Mouse (Mus musculus) hindbrain, embryonic 16.5 days (tissue): ENCODE results near the gene Plekha7. TPM values are rescaled to one million over a fixed set of nuclear protein-coding genes. Genes with fewer than 3 reads are reported as not detected.
A peak's percentile ranks its signal among the peaks of the same experiment; 100 is the strongest.

Source experiments
- ATAC-seq: fragments of 200-750 bp; cut with Nextera tagmentation; 2 replicates; pipeline ENCODE4 v1.8.0; 2017; ENCODE audit warnings: moderate TSS enrichment, moderate library complexity
- H3K27ac ChIP-seq: fragments of 300-500 bp; sonication (generic); 2 replicates; pipeline ENCODE4 v1.5.1; 2014; ENCODE audit warnings: low read depth, mild to moderate bottlenecking, control low read depth, low read length, moderate library complexity
- H3K27me3 ChIP-seq: fragments of 300-500 bp; sonication (generic); replicated peaks from 2 replicates; pipeline ENCODE4 v1.6.1; 2014; ENCODE audit warnings: low read length; ENCODE audit not compliant: control insufficient read depth, insufficient read depth
- H3K36me3 ChIP-seq: fragments of 300-500 bp; sonication (generic); 2 replicates; pipeline ENCODE4 v1.6.1; 2014; ENCODE audit warnings: mild to moderate bottlenecking, low read length, moderate library complexity, mixed read lengths; ENCODE audit not compliant: control insufficient read depth, insufficient read depth
- H3K4me1 ChIP-seq: fragments of 300-500 bp; sonication (generic); 2 replicates; pipeline ENCODE4 v1.6.1; 2014; ENCODE audit warnings: low read depth, low read length; ENCODE audit not compliant: control insufficient read depth, insufficient read depth
- H3K4me2 ChIP-seq: fragments of 300-500 bp; sonication (generic); 2 replicates; pipeline ENCODE4 v1.6.1; 2014; ENCODE audit warnings: mild to moderate bottlenecking, low read length, control low read depth, moderate library complexity
- H3K4me3 ChIP-seq: fragments of 300-500 bp; sonication (generic); 2 replicates; pipeline ENCODE4 v1.5.1; 2014; ENCODE audit warnings: mild to moderate bottlenecking, low read length, control low read depth, moderate library complexity
- H3K9ac ChIP-seq: fragments of 300-500 bp; sonication (generic); 2 replicates; pipeline ENCODE4 v1.6.1; 2014; ENCODE audit warnings: low read depth, mild to moderate bottlenecking, control low read depth, low read length, moderate library complexity
- H3K9me3 ChIP-seq: fragments of 300-500 bp; sonication (generic); 2 replicates; pipeline ENCODE4 v1.6.1; 2014; ENCODE audit warnings: mild to moderate bottlenecking, low read length, moderate library complexity; ENCODE audit not compliant: control insufficient read depth
- WGBS: fragments of 180-500 bp; shearing (Covaris S2); extraction: QIAGEN DNeasy Blood & Tissue Kit; methylation state at CpG from one replicate; pipeline ENCODE4 v1.1.7; 2014; 5-methylcytosine and 5-hydroxymethylcytosine counted together
- polyA plus RNA-seq: library from polyadenylated mRNA; unstranded; fragments of >200 nt; fragmentation: Nextera tagmentation; extraction: Ambion mirVana; gene quantifications from 2 replicates; pipeline ENCODE4 v1.2.1, GENCODE M21; 2015

The Plekha7 gene
- polyA plus RNA-seq, 1 experiment from 2014 or later: 8.5 TPM

- 92% methylated on average over 5 of the region's 5 CpGs for WGBS
- ATAC-seq: no peak
- Histone ChIP-seq H3K9me3 (no peaks in the 10 kb centered on the region), H3K4me1 (peaks cover 5% of the 10 kb centered on the region), H3K4me3 (no peak overlapping the region), H3K36me3 (peaks cover 21% of the 10 kb centered on the region; the same call in 1 of the 2 replicates), H3K4me2 (no peak overlapping the region), H3K9ac (no peak overlapping the region), H3K27ac (no peak overlapping the region), H3K27me3 (no peaks in the 10 kb centered on the region)
These were observed 19.7 kb upstream of the Plekha7 start for GRCm38 (mm10) chr7:116327901-116328300.

GRCm38 (mm10) chr7:116323331-116323964 is 15.3 kb upstream of the Plekha7 start:
- Histone ChIP-seq H3K4me2 (no peak overlapping the region), H3K27ac (no peak overlapping the region), H3K4me1 (no peaks in the 10 kb centered on the region), H3K27me3 (no peaks in the 10 kb centered on the region), H3K36me3 (0 out of 2 replicates have a peak, but pooled peaks cover 2% of the 10 kb centered on the region), H3K9ac (no peak overlapping the region), H3K9me3 (no peaks in the 10 kb centered on the region), H3K4me3 (no peak overlapping the region)
- WGBS: 34% methylated on average over 10 of the region's 10 CpGs
- peak; percentile 81 for ATAC-seq

DNA sequence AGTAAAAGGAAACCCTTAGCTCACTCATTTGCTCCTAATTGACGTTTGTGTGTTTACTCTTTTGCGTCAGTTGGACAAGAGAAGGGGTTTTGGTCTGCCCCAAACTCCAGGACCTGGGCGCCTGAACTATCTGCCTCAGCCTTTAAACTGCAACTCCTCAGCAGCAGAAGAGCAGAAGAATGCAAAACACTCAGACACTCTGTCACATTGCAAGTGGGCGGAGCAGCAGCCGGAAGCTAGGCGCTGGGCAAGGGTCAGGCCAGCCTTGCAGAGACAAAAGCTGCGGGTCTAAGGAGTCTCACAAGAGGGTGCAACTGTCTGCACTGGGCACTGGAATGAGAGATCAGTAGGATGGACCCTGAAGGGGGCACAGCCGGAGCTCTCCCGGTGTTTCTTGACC is 1.3 kb upstream of the Plekha7 start:
- no peak overlapping the region; the same call in 1 of the 2 replicates for H3K4me2 ChIP-seq
- H3K9me3 ChIP-seq: no peaks in the 10 kb centered on the region
- no peaks in the 10 kb centered on the region for H3K36me3 ChIP-seq
- ATAC-seq: no peak
- H3K9ac ChIP-seq: no peak overlapping the region
- H3K27me3 ChIP-seq: peaks cover 3% of the 10 kb centered on the region; the same call in 1 of the 2 replicates
- peaks cover 17% of the 10 kb centered on the region for H3K4me1 ChIP-seq
- WGBS: 14% methylated on average over 9 of the region's 9 CpGs
- no peak overlapping the region for H3K4me3 ChIP-seq
- H3K27ac ChIP-seq: no peak overlapping the region

DNA sequence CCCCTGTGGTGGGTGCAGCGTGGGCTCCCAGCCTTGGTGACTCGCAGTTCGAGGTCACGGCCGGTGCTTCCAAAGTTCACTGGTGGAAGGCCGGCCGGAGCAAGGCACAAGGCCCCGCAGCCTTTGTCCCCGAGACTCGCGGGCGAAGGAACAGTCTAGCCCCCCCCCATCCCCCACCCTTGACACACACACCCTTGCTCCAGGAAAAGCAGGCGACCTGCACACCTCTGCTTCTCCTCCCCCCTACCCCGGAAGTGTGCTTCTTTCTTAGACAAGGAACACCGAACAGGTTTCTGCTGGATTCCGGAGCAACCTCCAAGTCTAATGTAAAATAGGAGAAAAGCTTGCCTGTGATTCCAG is 436 bp upstream of the Plekha7 start:
- 2% methylated on average over 16 of the region's 16 CpGs for WGBS
- H3K36me3 ChIP-seq: no peaks in the 10 kb centered on the region
- peak overlapping the region; percentile 100 for H3K4me2 ChIP-seq
- peak overlapping the region; percentile 78 for H3K4me3 ChIP-seq
- no peaks in the 10 kb centered on the region for H3K9me3 ChIP-seq
- H3K4me1 ChIP-seq: peaks cover 17% of the 10 kb centered on the region
- H3K27ac ChIP-seq: no peak overlapping the region
- H3K9ac ChIP-seq: no peak overlapping the region
- no peak for ATAC-seq
- H3K27me3 ChIP-seq: peaks cover 3% of the 10 kb centered on the region; the same call in 1 of the 2 replicates

GRCm38 (mm10) chr7:116307099-116307870 is 891 bp downstream of the Plekha7 start:
- Histone ChIP-seq H3K4me2 (peak overlapping the region; percentile 100), H3K27me3 (peaks cover 3% of the 10 kb centered on the region; the same call in 1 of the 2 replicates), H3K4me1 (peaks cover 17% of the 10 kb centered on the region), H3K9me3 (no peaks in the 10 kb centered on the region), H3K4me3 (peak overlapping the region; percentile 78), H3K36me3 (no peaks in the 10 kb centered on the region), H3K9ac (peak overlapping the region; percentile 72), H3K27ac (peak overlapping the region; percentile 61; the same call in 1 of the 2 replicates)
- peak; percentile 86 for ATAC-seq
- 1% methylated on average over 62 of the region's 63 CpGs for WGBS

DNA sequence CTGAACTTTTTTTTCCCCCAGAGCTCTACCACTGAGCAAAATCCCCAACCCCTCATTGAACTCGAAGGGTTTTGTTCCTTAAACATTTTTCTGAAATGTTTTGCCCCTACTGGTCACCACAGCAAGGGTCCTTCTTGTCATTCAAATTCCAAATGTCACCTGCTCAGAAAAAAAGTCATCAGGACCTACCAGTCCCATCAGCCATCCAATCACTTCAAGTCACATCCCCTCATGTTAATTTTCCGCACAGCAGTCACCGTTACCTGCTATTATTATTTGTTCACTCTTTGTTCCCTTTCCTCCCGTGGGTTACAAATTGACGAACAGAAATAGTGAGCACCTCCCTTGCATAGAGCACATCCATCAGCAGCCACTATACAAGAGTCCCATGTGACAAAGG is 1.6 kb downstream of the Plekha7 start:
- Histone ChIP-seq H3K36me3 (no peaks in the 10 kb centered on the region), H3K4me1 (peaks cover 17% of the 10 kb centered on the region), H3K9me3 (no peaks in the 10 kb centered on the region), H3K27ac (no peak overlapping the region), H3K4me3 (peak overlapping the region; percentile 78; the same call in 1 of the 2 replicates), H3K9ac (no peak overlapping the region), H3K27me3 (peaks cover 3% of the 10 kb centered on the region; the same call in 1 of the 2 replicates), H3K4me2 (peak overlapping the region; percentile 100)
- 4% methylated on average over 5 of the region's 5 CpGs for WGBS
- ATAC-seq: no peak

DNA sequence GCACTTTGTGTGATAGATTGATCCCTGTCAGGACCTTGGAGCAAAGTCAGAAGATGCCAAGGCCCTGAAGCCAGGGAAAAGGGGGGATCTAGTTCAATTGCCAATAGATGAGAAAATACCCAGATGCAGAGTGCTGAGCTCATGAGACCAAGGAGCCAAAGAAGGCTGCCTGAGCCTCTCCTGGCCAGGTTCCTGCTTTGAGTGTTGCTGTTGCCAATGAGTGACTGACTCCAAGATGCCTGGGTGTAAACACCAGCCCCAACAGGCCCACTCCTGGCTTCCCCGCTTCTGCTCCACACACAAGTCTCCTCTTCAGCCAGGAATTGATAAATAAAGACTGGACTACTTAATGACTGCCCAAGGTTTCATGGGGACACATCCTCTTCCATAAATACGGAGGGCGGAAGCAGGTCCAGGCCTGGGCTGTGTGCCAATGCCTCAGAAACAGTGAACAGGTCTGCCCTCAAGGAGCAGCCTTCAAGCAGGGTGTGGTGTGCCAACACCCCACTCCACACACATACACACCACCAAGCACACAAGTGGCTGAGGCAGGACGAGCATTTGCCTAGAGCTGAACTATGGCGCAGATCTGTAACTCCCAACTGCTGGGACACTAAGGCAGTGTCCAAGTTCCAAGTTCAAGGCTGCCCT is 6.4 kb downstream of the Plekha7 start:
- Histone ChIP-seq H3K36me3 (no peaks in the 10 kb centered on the region), H3K9me3 (no peaks in the 10 kb centered on the region), H3K4me3 (no peak overlapping the region), H3K4me1 (peaks cover 1% of the 10 kb centered on the region), H3K27ac (no peak overlapping the region; the same call in 1 of the 2 replicates), H3K27me3 (0 out of 2 replicates have a peak, but pooled peaks cover 3% of the 10 kb centered on the region), H3K4me2 (no peak overlapping the region), H3K9ac (no peak overlapping the region)
- 83% methylated on average over 5 of the region's 5 CpGs for WGBS
- ATAC-seq: no peak

- 87% methylated on average over 4 of the region's 4 CpGs for WGBS
- Histone ChIP-seq H3K36me3 (no peaks in the 10 kb centered on the region), H3K9ac (no peak overlapping the region), H3K27me3 (no peaks in the 10 kb centered on the region), H3K9me3 (no peaks in the 10 kb centered on the region), H3K27ac (no peak overlapping the region), H3K4me2 (no peak overlapping the region), H3K4me1 (no peaks in the 10 kb centered on the region; the same call in 1 of the 2 replicates), H3K4me3 (no peak overlapping the region)
- ATAC-seq: no peak
These were observed 7.0 kb downstream of the Plekha7 start for GRCm38 (mm10) chr7:116301144-116301543.

- no peak for ATAC-seq
- Histone ChIP-seq H3K9ac (no peak overlapping the region), H3K4me1 (no peaks in the 10 kb centered on the region; the same call in 1 of the 2 replicates), H3K36me3 (no peaks in the 10 kb centered on the region), H3K4me2 (no peak overlapping the region), H3K4me3 (no peak overlapping the region), H3K27me3 (no peaks in the 10 kb centered on the region), H3K27ac (no peak overlapping the region), H3K9me3 (no peaks in the 10 kb centered on the region)
- 88% methylated on average over 2 of the region's 2 CpGs for WGBS
These were observed 9.3 kb downstream of the Plekha7 start for GRCm38 (mm10) chr7:116298851-116299250.
